Mouse (Mus musculus) right cerebral cortex, postnatal 4 days (tissue): ENCODE data around the gene Vmn2r90.
"Not testable (repeated sequence)": the region's sequence is repeated elsewhere in the genome, so short reads cannot be mapped to it uniquely, and the experiment has no call there.

Source experiments
- DNase-seq: peaks from one replicate; pipeline ENCODE4 v3.0.0-alpha.2; 2022

The Vmn2r90 gene

DNA sequence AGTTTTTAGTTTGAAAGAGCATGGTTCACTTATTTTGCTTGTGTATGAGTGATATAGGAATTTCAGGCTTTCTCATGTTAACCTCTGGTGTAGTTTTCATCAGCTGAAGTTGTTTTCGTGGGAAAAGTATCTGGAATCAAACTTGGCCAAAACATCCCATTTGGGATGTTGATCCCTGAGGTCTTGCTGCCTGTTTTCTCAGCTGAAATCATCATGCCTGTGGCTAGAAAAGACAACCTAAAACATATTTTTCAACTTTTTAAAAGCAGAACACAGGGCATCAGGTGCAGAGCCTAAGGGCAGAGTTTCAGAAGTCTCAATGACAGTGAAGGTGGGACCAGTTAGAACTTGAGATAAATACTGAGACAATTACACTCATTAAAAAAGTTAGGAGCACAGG, at the start of gene Vmn2r90:
Gene Vmn2r90, plus strand, starts transcription at position 301 of the 400 bp plus-strand sequence.
- no peak for DNase-seq

DNA sequence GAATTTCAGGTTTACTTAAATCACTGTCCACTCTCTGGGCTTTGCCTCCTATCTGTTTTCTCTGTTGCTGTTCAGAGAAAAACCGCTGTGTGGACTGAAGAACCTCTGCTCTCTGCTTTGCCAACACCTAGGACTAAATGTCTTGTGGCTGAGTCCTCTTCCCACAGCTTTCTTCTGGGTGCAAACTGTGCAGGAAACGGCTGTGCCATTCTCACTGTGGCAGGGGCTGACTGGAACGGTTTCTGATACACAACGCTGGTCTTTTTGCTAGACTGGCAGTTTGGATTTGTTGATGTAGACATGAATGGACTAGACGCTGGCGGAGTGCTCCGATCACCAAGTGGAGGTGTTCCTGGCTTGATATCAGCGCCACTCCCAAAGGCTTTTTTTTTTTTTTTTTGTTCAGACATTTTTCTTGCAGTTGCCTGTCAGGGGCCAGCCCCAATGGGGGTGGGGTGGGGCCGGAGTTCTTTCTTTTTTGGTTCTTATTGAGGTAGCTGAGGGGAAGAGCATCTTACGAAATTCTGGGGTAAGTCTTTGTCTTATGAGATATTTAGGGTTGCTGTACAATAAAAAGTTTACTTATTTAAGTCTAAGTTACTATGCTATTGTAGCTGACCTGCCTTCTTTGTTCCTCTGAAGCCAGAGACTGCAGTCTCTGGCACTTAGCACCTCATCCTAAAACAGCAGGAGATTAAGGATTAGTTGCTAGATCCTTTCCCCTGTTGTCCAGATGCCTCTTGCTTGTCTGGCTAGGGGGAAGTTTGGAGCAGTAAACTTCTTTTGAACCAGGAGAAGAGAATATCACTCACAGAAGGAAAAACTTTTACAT, 48.3 kb upstream of the Vmn2r90 start:
- no peak for DNase-seq

DNA sequence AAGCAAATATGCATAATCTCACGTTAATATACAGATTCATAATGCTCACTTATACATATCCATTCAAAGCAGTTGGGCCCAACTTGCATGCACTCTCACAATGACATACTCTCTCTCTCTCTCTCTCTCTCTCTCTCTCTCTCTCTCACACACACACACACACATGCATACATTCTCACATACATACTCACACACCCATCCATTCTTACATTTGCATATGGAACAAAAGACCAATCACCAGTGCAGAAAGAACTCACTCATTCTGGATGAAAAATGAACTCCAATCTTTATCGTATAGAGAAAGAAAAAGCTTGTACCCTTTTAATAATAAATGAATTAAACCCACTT, 47.7 kb upstream of the Vmn2r90 start:
- no peak for DNase-seq

DNA sequence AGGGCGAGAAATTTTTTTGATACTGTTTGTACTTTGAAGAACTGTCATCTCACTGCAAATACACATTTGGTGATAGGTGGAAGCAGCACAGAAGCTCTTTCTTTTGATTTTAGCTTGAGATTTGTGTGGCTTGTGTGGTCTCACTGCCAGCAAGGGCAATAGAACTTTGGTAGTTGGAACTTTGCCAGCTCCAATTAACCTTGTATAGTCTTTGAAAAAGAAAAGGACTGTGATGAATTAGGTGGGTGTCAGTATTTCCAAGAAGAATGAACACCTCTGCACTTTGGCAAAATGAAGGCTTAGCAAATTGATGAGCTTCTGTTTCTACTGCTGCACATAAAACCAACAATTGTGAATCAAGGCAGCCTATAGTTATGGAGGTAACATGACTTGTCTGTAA, 24.8 kb upstream of the Vmn2r90 start:
- DNase-seq, result no peak

DNA sequence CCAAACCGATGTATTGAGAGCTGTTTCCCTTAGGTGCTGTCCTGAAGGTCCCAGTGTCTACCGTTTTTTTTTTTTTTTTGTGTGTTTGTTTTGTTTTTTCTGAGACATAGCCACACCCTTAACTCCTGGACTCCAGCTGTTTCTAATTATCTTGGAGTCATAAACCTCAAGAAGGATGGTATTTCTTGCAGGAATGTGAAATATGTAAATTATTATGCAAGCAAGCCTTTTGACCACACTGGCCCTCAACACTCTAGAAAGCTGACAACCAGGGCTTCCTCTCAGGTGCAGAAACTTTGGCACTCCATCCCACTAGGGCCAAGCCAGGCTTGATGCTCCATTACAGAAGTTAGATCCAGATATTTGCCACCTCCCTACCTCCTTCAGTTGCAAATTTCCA, 12.9 kb upstream of the Vmn2r90 start:
- DNase-seq, result no peak

DNA sequence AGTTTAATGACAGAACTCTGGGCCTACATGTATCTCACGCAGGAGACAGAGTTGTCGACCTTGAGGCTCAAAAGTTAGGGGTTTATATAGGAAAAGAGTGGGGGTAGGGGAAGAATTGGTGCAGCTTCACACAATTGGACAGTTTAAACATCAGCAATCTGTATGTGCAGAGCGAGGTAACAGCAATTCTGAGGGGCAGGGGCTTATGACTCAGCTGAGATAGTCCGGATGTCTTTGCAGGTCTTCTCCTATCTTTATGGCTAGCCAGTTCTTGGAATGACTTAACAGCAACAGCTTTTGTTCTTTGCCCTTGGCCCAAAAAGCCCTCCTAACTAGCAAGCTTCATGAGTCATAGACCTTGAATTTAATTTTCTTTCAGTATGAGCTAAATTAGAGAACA, 28.8 kb downstream of the Vmn2r90 start:
- not testable (repeated sequence) for DNase-seq

DNA sequence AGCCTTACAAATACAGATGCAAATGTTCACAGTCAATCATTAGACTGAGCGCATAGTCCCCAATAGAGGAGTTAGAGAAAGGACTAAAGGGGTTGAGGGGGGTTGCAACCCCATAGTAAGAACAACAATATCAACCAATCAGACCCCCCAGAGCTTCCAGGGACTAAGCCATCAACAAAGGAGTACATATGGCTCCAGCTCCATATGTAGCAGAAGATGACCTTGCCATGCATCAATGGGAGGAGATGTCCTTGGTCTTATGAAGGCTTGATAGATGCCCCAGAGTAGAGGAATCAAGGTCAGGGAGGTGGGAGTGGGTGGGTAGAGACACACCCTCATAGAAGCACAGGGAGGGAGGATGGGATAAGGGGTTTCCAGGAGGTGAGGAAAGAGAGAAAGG, 35.1 kb downstream of the Vmn2r90 start:
- no peak for DNase-seq

DNA sequence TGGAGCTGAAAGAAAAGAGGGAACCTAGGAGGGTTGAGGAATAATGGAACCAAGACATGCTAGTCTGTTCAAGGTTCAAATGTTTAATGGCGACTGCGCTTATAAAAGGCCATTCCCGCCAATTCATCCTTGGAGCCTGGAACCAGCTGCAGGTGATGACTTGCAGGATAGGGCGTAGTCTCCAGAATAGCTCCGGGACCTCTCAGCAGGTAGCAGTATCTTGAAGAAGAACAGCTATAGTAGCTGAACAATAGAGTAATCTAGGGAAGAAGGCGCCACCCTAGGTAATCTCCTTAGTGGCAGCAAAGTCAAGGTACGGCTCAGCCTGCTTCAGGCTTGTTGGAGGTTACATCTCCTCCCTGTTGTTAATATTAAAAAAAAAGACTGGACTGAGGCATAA, 35.8 kb downstream of the Vmn2r90 start:
- not testable (repeated sequence) for DNase-seq

DNA sequence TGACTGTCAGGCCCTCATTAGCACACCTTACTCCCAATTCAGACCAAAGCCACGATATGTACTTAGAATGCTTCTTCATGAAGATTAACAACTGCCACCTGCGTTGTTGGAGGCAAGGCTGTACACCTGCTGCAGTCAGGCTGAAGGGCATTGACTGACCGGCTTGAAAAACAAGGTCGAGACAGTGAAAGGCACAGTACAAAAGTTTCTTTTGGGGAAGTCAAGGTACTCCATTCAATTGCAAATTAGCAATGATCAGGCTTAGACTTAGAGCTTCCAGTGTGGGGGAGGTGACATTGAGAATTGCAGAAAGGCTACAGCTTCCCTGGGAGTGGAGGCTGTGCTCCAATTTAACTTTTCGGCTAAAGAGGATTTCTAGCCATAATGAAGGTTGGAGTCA, 36.4 kb downstream of the Vmn2r90 start:
- not testable (repeated sequence) for DNase-seq

DNA sequence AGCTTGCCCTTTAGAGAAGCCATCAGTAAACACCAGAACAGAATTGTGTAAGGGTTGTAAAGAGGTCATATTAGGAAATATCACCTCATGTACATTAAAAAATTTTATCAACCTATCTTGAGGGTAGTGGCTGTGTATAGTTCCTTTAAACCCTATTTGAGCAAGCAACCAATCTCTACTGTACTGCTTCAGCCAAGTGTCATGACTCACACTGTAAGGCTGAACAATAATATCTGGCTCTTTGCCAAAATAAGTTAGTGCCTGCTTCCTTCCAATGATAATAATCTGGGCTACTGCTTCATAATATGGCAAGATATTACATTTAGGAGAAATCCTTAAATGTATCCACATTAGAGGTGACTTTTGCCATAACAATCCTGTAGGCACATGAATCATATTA, 38.0 kb downstream of the Vmn2r90 start:
- not testable (repeated sequence) for DNase-seq

DNA sequence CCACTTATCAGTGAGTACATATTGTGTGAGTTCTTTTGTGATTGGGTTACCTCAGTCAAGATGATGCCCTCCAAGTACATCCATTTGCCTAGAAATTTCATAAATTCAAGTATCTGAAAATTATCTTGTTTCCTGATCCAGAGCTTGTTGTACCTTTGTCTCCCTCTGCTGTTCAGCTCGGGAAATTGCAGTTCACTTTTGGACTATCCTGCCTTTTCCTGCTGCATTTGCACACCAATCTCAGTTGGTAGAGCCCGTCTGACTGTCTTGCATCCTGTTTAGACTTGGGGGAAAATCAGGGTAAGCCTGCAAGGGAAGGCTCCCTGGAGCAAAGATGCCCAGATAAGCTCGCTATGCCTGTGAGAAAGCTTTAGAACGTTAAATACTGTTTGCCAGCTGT, 45.8 kb downstream of the Vmn2r90 start:
- peak; percentile 37 for DNase-seq

DNA sequence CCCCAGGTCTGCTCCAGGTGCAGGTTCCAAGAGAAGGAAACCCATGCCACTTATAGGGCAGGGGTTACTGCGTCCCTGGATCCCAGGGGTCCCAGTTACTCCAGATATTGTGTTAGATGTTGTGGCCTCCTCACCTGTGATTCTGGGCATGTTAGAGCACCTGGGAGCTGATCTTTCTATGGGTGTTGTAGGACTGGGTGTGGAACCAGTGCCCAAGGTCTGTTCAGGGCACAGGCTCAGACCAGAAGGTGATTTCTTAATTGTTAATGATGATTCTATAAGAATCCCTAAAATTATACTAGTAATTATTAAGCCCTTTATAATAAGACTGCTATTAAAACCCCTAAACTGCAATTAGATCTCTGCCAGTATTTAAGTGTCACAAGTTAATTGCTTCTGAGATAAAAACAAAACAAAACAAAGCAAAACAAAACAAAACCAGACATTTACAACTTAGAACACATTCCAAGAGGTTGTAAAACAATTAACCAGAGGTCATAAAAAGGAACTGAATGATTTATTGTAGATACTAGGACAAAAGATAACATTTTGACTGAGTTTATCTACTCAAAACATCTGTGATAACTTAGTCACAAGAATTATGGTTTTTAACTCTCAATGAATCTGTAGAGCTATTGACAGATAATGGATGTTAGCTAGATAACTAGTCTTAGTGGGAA, 59.2 kb downstream of the Vmn2r90 start:
- DNase-seq, result no peak

DNA sequence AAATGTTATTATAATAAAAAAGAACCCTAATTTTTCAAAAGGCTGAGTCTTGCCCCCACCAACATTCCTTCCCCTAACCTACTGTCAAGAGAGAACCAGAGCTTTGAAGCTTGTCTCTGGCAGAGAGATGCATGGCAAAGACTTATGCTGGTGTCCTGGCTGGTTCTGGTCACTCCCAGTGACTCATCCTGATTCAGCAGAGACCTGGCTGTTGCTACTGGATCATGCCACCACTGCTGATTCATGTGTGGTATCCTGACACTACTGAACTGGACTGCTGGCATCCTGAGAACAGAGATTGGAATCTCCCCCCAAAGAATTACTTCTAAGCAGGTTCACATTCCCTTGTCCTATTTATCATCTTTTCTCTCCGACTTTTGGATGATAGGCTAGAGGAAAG, 60.7 kb downstream of the Vmn2r90 start:
- DNase-seq, result no peak

DNA sequence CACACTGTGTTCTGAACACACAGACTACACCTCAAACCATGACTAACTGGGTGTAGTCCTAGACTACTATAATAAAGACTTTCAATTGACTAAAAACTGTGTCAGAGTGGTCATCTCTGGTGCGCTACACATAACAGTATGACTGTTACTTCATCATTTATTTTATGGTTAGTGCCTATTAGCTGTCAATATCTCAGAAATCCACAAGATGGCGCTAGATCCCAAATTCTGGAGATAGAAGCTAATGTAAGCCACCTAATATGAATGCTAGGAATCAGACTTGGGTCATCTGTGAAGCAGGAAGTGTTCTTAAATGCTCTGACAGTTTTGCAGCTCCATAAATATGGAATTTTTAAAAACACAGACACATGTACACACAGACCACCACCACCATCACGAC, 62.9 kb downstream of the Vmn2r90 start:
- peak; percentile 2 for DNase-seq
